In genomic region chr1:90710566-90710965, GRCm38 (mm10) we compare ENCODE assay signal across 19 mouse cellular contexts.
DNase-seq lines count a peak whose midpoint lies in the region; ATAC-seq and TF ChIP-seq lines count a peak whose summit lies in the region.
"Had no signal": no experiment of that assay in that cellular context is flagged by ENCODE, and none has a peak within 500 bp of the region (broad histone marks: within the 10 kb centered on the region; RNA-seq: fewer than 3 reads in every experiment).

No protein-coding gene starts in this region.

- 61% methylated on average over 3 of the region's 3 CpGs for WGBS in heart, embryonic 11.5 days (ENCODE audit: insufficient replicate concordance)

- no peak overlapping the region for H3K4me3 ChIP-seq in heart, embryonic 11.5 days (ENCODE audit: low read depth, low read length)
- H3K4me3 ChIP-seq in layer of hippocampus, adult 2 months = no peak overlapping the region
- no peak overlapping the region for H3K4me3 ChIP-seq in left cerebral cortex, adult 2 months
- H3K4me3 ChIP-seq: forebrain, embryonic 13.5 days; heart, embryonic 13.5 days; limb, embryonic 15.5 days; liver, embryonic 15.5 days; midbrain, embryonic 12.5 days had no signal

- H3K4me1 ChIP-seq in heart, embryonic 11.5 days (ENCODE audit: control insufficient read depth, insufficient read depth, low read length) = no peaks in the 10 kb centered on the region
- H3K4me1 ChIP-seq: forebrain, embryonic 13.5 days; limb, embryonic 15.5 days; liver, embryonic 15.5 days; midbrain, embryonic 12.5 days had no signal

- no peak for ATAC-seq in heart, embryonic 11.5 days (replicated peaks; ENCODE audit: insufficient number of reproducible peaks, low FRiP score, low TSS enrichment)
- ATAC-seq: forebrain, embryonic 13.5 days had no signal

- no peak for TF ChIP-seq CTCF in layer of hippocampus, adult 2 months (conservative IDR thresholded peaks at IDR 0.05)
- no peak for TF ChIP-seq CTCF in left cerebral cortex, adult 2 months (IDR thresholded peaks at IDR 0.05)

- H3K36me3 ChIP-seq in heart, embryonic 11.5 days (ENCODE audit: control insufficient read depth, insufficient read depth, low read length) = no peaks in the 10 kb centered on the region
- H3K36me3 ChIP-seq: heart, embryonic 13.5 days; limb, embryonic 15.5 days; liver, embryonic 15.5 days; midbrain, embryonic 12.5 days had no signal

- peak; percentile 97 for DNase-seq in heart, adult 11 months
- DNase-seq in urinary bladder, postnatal 14 days (ENCODE audit: low spot score) = peak; percentile 50
- DNase-seq in urinary bladder, postnatal 25 days (ENCODE audit: low spot score) = no peak
- peak; percentile 42 to 46 for DNase-seq in heart, postnatal 36 days
- no peak for DNase-seq in layer of hippocampus, adult 2 months (ENCODE audit: low spot score in 2 of 2)
- no peak for DNase-seq in left cerebral cortex, adult 2 months (ENCODE audit: extremely low spot score in 1 of 2, low spot score in 2 of 2)
- DNase-seq: adrenal gland, adult 2 months; B cell, adult 2 months; cerebellum, adult 8-10 months; kidney, adult 11 months; right cerebral cortex, adult 18-20 months; thymus, postnatal 25 days had no signal

- no peaks in the 10 kb centered on the region for H3K27me3 ChIP-seq in heart, embryonic 11.5 days (ENCODE audit: control insufficient read depth, insufficient read depth, low read length)
- H3K27me3 ChIP-seq: forebrain, embryonic 13.5 days; limb, embryonic 15.5 days; liver, embryonic 15.5 days; midbrain, embryonic 12.5 days had no signal

- H3K9ac ChIP-seq in heart, embryonic 11.5 days (ENCODE audit: low read depth, low read length) = no peak overlapping the region
- H3K9ac ChIP-seq: forebrain, embryonic 13.5 days; heart, embryonic 13.5 days; limb, embryonic 15.5 days; liver, embryonic 15.5 days; midbrain, embryonic 12.5 days had no signal

- intact Hi-C loops in heart, postnatal 36 days (cut with DNase I) = no loop called here
- intact Hi-C loops in left cerebral cortex, adult 2 months (cut with DNase I) = no loop called here

- no peak overlapping the region for H3K27ac ChIP-seq in heart, embryonic 11.5 days (ENCODE audit: low read depth, low read length)
- no peak overlapping the region for H3K27ac ChIP-seq in layer of hippocampus, adult 2 months
- H3K27ac ChIP-seq in left cerebral cortex, adult 2 months = no peak overlapping the region
- H3K27ac ChIP-seq: forebrain, embryonic 13.5 days; heart, embryonic 13.5 days; kidney, postnatal 0 days; limb, embryonic 15.5 days; liver, embryonic 15.5 days; midbrain, embryonic 12.5 days had no signal

- no peaks in the 10 kb centered on the region for H3K9me3 ChIP-seq in heart, embryonic 11.5 days (replicated peaks; ENCODE audit: control insufficient read depth, low read length)
- H3K9me3 ChIP-seq: forebrain, embryonic 13.5 days; heart, embryonic 13.5 days; limb, embryonic 15.5 days; liver, embryonic 15.5 days; midbrain, embryonic 12.5 days had no signal

- no peak overlapping the region for H3K4me2 ChIP-seq in heart, embryonic 11.5 days
- H3K4me2 ChIP-seq: forebrain, embryonic 13.5 days; heart, embryonic 13.5 days; limb, embryonic 15.5 days; liver, embryonic 15.5 days; midbrain, embryonic 12.5 days had no signal

Comparison
In these comparisons a context has a peak if more than half of its experiments do, and no peak if none do; other contexts are left out.
1. DNase-seq: peak in heart, adult 11 months (single experiment), urinary bladder, postnatal 14 days (single experiment) and heart, postnatal 36 days (2 of 2); none in urinary bladder, postnatal 25 days (single experiment), layer of hippocampus, adult 2 months (0 of 2) and left cerebral cortex, adult 2 months (0 of 2).